Mouse (Mus musculus) myocyte (in vitro differentiated cells): Measurements from ENCODE around the gene Olfr1274-ps.
"Not testable (repeated sequence)": the region's sequence is repeated elsewhere in the genome, so short reads cannot be mapped to it uniquely, and the experiment has no call there.

Experiments
- CEBPB ChIP-seq: IDR thresholded peaks from 2 replicates; pipeline ENCODE4 v1.6.1; 2011; ENCODE audit warnings: mild to moderate bottlenecking, moderate library complexity; ENCODE audit not compliant: poor library complexity, insufficient read depth, severe bottlenecking
- E2F4 ChIP-seq: IDR thresholded peaks from one replicate; pipeline ENCODE4 v1.6.1; 2011; ENCODE audit warnings: mild to moderate bottlenecking, control low read depth, moderate library complexity; ENCODE audit not compliant: insufficient read depth
- MAX ChIP-seq: IDR thresholded peaks from one replicate; pipeline ENCODE4 v1.6.1; 2011; ENCODE audit warnings: low read depth, mild to moderate bottlenecking, control low read depth
- MYOD1 ChIP-seq, 3 experiments: IDR thresholded peaks; one replicate each; pipeline ENCODE4 v1.6.1; 2011; ENCODE audit warnings: control low read depth in 2 of 3, low read depth in 2 of 3, mild to moderate bottlenecking in 2 of 3, moderate library complexity in 1 of 3; ENCODE audit not compliant: insufficient read length in 2 of 3, control insufficient read depth in 1 of 3
- MYOG ChIP-seq, 3 experiments: IDR thresholded peaks; one replicate each; pipeline ENCODE4 v1.6.1; 2011; ENCODE audit warnings: control low read depth in 2 of 3, low read depth in 2 of 3, mild to moderate bottlenecking in 2 of 3; ENCODE audit not compliant: insufficient read length in 2 of 3, control insufficient read depth in 1 of 3, insufficient read depth in 1 of 3
- POLR2A ChIP-seq: IDR thresholded peaks from one replicate; pipeline ENCODE4 v1.6.1; 2011; ENCODE audit warnings: low read depth, mild to moderate bottlenecking, control low read depth, moderate library complexity; ENCODE audit not compliant: insufficient read length
- POLR2AphosphoS2 ChIP-seq: IDR thresholded peaks from one replicate; pipeline ENCODE4 v1.6.1; 2011; ENCODE audit warnings: low read depth, control low read depth; ENCODE audit not compliant: insufficient read length
- SRF ChIP-seq: IDR thresholded peaks from one replicate; pipeline ENCODE4 v1.6.1; 2011; ENCODE audit warnings: low read depth; ENCODE audit not compliant: control insufficient read depth, insufficient read length
- TCF12 ChIP-seq: IDR thresholded peaks from one replicate; pipeline ENCODE4 v1.6.1; 2011; ENCODE audit warnings: mild to moderate bottlenecking, control low read depth; ENCODE audit not compliant: poor library complexity, insufficient read depth, severe bottlenecking
- USF1 ChIP-seq: IDR thresholded peaks from one replicate; pipeline ENCODE4 v1.6.1; 2011; ENCODE audit warnings: low read depth, mild to moderate bottlenecking, control low read depth, moderate library complexity

DNA sequence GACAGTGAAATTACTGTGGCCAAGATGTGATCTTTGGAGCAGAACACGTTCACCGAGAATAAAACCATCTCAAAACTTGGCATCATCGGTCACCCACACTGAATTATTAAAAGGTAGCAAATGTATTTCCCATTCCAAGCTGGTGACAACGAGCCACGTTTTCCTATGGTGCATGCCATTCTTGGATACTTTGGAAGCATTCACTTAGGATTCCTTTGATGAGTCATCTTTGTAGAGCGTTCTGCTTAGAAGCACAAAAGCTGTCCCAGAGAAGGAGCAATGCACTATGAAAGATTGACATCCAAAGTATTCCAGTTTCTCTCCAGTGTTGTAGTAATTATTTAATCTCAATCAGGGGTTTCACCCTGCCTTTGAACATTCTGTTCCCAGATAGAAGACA is 23.8 kb downstream of the Olfr1274-ps start:
- TF ChIP-seq CEBPB; POLR2A; USF1; POLR2AphosphoS2; MYOG (IDR thresholded peaks at IDR 0.05; ENCODE audit: control insufficient read depth in 1 of 3, insufficient read depth in 1 of 3, insufficient read length in 2 of 3, low read depth in 2 of 3); E2F4; TCF12; MYOD1 (IDR thresholded peaks at IDR 0.05; ENCODE audit: control insufficient read depth in 1 of 3, insufficient read length in 2 of 3, low read depth in 2 of 3); MAX; SRF: not testable (repeated sequence)
